Mouse (Mus musculus): ENCODE data around the gene Olig3. TPM values are rescaled to one million over a fixed set of nuclear protein-coding genes. Genes with fewer than 3 reads are reported as not detected.

Olig3 gene
- not detected in 2 replicates for polyA plus RNA-seq (2014; fragmentation: Nextera tagmentation; extraction: Ambion mirVana)

DNA sequence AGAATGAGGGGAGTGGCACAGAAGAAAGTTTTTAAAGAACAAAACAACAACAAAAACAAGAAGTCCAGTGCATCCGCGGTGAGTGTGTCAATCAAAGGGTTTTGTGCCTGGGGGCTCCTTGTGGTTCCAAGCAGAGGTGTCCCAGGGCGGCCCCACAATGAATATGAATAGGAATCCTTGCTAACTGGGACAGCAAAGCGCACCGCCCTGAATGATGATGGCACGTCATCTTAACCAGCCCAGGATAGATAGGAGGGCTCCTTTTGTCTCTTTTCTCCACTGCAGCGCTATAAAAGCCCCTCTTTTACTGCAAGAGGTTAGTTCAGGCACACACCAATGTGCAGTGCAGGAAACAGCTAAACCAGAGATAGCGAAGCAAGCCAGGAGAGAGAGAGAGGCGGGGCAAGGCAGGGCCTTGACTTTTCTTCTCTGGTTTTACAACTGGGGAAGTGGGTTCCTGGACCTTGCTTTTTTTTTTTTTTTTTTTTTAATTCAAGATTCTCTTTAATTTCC, at the start of gene Olig3:
Gene Olig3, plus strand, starts transcription at position 463 of the 513 bp plus-strand sequence.
- ATAC-seq (ENCODE audit: low FRiP score, low TSS enrichment), result no peak
- Histone ChIP-seq H3K4me1 (ENCODE audit: control insufficient read depth, insufficient read depth, low read length) (no peaks in the 10 kb centered on the region), H3K27me3 (ENCODE audit: control insufficient read depth, insufficient read depth, low read length) (peaks cover 95% of the 10 kb centered on the region), H3K9ac (ENCODE audit: low read depth, low read length) (no peak within 1 kb of the TSS), H3K4me2 (replicated peaks; ENCODE audit: low read depth, low read length) (peak within 1 kb of the TSS; percentile 13; the same call in 1 of the 2 replicates), H3K36me3 (ENCODE audit: control insufficient read depth, insufficient read depth, low read length) (no peaks in the 10 kb centered on the region), H3K27ac (ENCODE audit: low read depth, low read length) (no peak within 1 kb of the TSS), H3K9me3 (ENCODE audit: control insufficient read depth, low read length) (no peaks in the 10 kb centered on the region), H3K4me3 (ENCODE audit: low read length) (peak within 1 kb of the TSS; percentile 22)
- 1% methylated on average over 9 of the region's 9 CpGs for WGBS

DNA sequence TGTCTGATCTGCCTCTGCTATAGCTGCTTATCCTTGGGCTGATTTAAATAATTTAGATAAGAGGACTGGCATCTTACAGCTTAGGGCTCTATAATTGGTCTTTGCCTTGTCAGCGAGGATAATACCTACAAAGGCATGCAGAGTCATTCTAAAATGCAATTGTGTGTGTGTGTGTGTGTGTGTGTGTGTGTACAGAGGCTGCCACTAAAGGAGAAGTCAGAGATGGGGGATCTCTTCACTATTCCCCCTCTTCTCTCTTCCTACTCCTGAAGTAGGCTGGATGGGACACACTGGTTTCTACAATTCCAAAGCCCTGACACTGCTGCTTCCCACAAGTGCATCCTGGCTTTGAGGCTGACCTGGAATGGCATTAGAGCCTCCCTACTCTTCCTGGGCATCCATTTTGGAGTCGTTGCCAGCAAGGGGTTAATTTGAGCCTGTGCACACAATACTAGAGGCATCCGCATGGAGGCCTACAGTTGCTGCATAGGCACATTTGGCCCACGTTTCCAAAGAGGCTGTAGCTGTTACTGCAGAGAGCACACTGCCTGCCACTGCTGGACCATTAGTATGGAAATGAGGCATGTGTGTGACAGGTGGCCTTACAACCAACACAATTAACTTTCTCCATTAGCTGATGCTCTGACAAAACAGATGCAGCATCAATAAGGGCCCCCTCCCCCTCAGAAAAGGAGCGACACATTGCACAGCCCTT, 46.5 kb upstream of the Olig3 start:
- Histone ChIP-seq H3K4me1 (ENCODE audit: control insufficient read depth, insufficient read depth, low read length) (no peaks in the 10 kb centered on the region), H3K36me3 (ENCODE audit: control insufficient read depth, insufficient read depth, low read length) (no peaks in the 10 kb centered on the region), H3K9me3 (ENCODE audit: control insufficient read depth, low read length) (no peaks in the 10 kb centered on the region), H3K9ac (ENCODE audit: low read depth, low read length) (no peak overlapping the region), H3K27ac (ENCODE audit: low read depth, low read length) (no peak overlapping the region), H3K4me2 (replicated peaks; ENCODE audit: low read depth, low read length) (no peak overlapping the region), H3K4me3 (ENCODE audit: low read length) (no peak overlapping the region), H3K27me3 (ENCODE audit: control insufficient read depth, insufficient read depth, low read length) (no peaks in the 10 kb centered on the region)
- 38% methylated on average over 5 of the region's 5 CpGs for WGBS
- no peak for ATAC-seq (ENCODE audit: low FRiP score, low TSS enrichment)

DNA sequence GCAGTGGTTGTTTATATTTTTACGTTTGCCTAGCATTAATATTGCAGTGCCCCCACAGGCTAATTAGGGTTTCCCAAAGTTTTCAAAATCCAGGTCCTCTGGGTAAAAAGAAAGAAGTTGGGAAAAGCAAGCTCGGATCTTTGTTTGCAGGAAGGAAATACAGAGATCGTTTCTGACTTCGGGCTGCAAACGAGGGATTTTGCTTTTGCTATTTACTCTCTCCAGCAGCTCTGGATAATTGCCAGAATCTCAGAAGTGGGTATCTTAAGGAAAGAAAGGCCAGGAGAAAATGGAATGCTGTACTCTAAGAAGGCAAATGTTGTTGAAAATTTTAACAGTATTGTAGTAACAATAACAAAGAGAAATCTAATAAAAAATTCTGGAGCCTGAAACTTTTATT, 45.9 kb upstream of the Olig3 start:
- H3K9ac ChIP-seq (ENCODE audit: low read depth, low read length), result no peak overlapping the region
- no peaks in the 10 kb centered on the region for H3K4me1 ChIP-seq (ENCODE audit: control insufficient read depth, insufficient read depth, low read length)
- H3K4me3 ChIP-seq (ENCODE audit: low read length), result no peak overlapping the region
- H3K9me3 ChIP-seq (ENCODE audit: control insufficient read depth, low read length), result no peaks in the 10 kb centered on the region
- 57% methylated on average over 5 of the region's 5 CpGs for WGBS
- H3K27me3 ChIP-seq (ENCODE audit: control insufficient read depth, insufficient read depth, low read length), result no peaks in the 10 kb centered on the region
- ATAC-seq (ENCODE audit: low FRiP score, low TSS enrichment), result no peak
- H3K4me2 ChIP-seq (replicated peaks; ENCODE audit: low read depth, low read length), result no peak overlapping the region
- H3K27ac ChIP-seq (ENCODE audit: low read depth, low read length), result no peak overlapping the region
- no peaks in the 10 kb centered on the region for H3K36me3 ChIP-seq (ENCODE audit: control insufficient read depth, insufficient read depth, low read length)

- Histone ChIP-seq H3K4me2 (replicated peaks; ENCODE audit: low read depth, low read length) (no peak overlapping the region), H3K27ac (ENCODE audit: low read depth, low read length) (no peak overlapping the region), H3K9ac (ENCODE audit: low read depth, low read length) (no peak overlapping the region), H3K4me1 (ENCODE audit: control insufficient read depth, insufficient read depth, low read length) (no peaks in the 10 kb centered on the region), H3K9me3 (ENCODE audit: control insufficient read depth, low read length) (no peaks in the 10 kb centered on the region), H3K36me3 (ENCODE audit: control insufficient read depth, insufficient read depth, low read length) (no peaks in the 10 kb centered on the region), H3K27me3 (ENCODE audit: control insufficient read depth, insufficient read depth, low read length) (no peaks in the 10 kb centered on the region), H3K4me3 (ENCODE audit: low read length) (no peak overlapping the region)
- ATAC-seq (ENCODE audit: low FRiP score, low TSS enrichment), result no peak
- 82% methylated on average over 19 of the region's 19 CpGs for WGBS
Observed at GRCm38 (mm10) chr10:19317962-19318812, 38.1 kb upstream of the Olig3 start.

- Histone ChIP-seq H3K27ac (ENCODE audit: low read depth, low read length) (no peak overlapping the region), H3K36me3 (ENCODE audit: control insufficient read depth, insufficient read depth, low read length) (no peaks in the 10 kb centered on the region), H3K27me3 (ENCODE audit: control insufficient read depth, insufficient read depth, low read length) (no peaks in the 10 kb centered on the region), H3K9ac (ENCODE audit: low read depth, low read length) (no peak overlapping the region), H3K4me3 (ENCODE audit: low read length) (no peak overlapping the region), H3K4me1 (ENCODE audit: control insufficient read depth, insufficient read depth, low read length) (no peaks in the 10 kb centered on the region), H3K4me2 (replicated peaks; ENCODE audit: low read depth, low read length) (no peak overlapping the region), H3K9me3 (ENCODE audit: control insufficient read depth, low read length) (no peaks in the 10 kb centered on the region)
- 92% methylated on average over 2 of the region's 2 CpGs for WGBS
- ATAC-seq (ENCODE audit: low FRiP score, low TSS enrichment), result no peak
Observed at GRCm38 (mm10) chr10:19321781-19322180, 34.6 kb upstream of the Olig3 start.

DNA sequence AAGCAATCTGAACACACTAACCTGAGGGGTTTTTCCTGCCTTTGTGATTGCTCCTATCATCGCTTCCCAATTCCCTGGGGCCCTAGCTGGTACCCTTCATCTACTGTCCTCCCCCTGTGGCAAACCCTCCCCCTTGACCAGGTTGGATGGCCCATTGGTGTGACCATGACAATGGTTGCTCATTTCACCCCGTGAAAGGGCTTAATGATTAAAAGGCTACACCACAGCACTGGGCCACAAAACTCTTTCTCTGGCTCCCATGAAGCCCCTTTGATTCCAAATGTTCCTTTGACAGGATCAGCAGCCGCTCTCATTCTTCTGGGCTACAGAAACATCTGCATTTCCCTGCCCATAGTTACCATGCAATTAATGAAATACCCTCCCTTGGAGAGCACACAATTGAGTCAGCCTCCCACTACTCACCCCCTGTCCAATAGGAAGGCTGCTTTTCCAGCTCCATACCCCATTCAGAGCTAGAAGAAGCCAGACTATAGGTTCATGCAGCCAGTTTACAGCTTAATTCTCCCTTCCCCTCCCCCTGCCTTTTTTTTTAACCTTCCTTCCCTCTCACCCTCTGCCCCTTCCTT, 27.0 kb upstream of the Olig3 start:
- Histone ChIP-seq H3K4me2 (replicated peaks; ENCODE audit: low read depth, low read length) (no peak overlapping the region), H3K9ac (ENCODE audit: low read depth, low read length) (no peak overlapping the region), H3K36me3 (ENCODE audit: control insufficient read depth, insufficient read depth, low read length) (no peaks in the 10 kb centered on the region), H3K4me3 (ENCODE audit: low read length) (no peak overlapping the region), H3K27ac (ENCODE audit: low read depth, low read length) (no peak overlapping the region), H3K27me3 (ENCODE audit: control insufficient read depth, insufficient read depth, low read length) (no peaks in the 10 kb centered on the region), H3K9me3 (ENCODE audit: control insufficient read depth, low read length) (no peaks in the 10 kb centered on the region), H3K4me1 (ENCODE audit: control insufficient read depth, insufficient read depth, low read length) (no peaks in the 10 kb centered on the region)
- 27% methylated on average over 3 of the region's 3 CpGs for WGBS
- no peak for ATAC-seq (ENCODE audit: low FRiP score, low TSS enrichment)

DNA sequence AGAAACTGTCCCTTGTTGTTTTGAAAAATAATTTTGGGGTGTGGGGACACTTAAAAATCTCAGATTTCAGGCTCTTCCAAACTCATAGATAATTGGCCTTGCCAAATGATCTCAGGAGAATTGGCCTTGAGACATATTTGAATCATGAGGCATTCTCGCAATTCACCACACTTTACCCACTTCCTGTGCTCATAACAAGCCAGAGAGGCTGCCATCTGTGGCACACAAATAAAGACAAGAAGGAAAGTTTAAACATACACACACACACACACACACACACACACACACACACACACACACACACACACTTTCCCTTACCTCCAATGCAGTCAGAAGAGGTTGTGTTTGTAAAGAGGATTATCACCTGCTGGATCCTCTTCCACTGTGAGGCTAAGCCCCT, 22.9 kb upstream of the Olig3 start:
- Histone ChIP-seq H3K4me2 (replicated peaks; ENCODE audit: low read depth, low read length) (no peak overlapping the region), H3K9me3 (ENCODE audit: control insufficient read depth, low read length) (no peaks in the 10 kb centered on the region), H3K4me1 (ENCODE audit: control insufficient read depth, insufficient read depth, low read length) (no peaks in the 10 kb centered on the region), H3K9ac (ENCODE audit: low read depth, low read length) (no peak overlapping the region), H3K36me3 (ENCODE audit: control insufficient read depth, insufficient read depth, low read length) (no peaks in the 10 kb centered on the region), H3K4me3 (ENCODE audit: low read length) (no peak overlapping the region), H3K27ac (ENCODE audit: low read depth, low read length) (no peak overlapping the region), H3K27me3 (ENCODE audit: control insufficient read depth, insufficient read depth, low read length) (no peaks in the 10 kb centered on the region)
- ATAC-seq (ENCODE audit: low FRiP score, low TSS enrichment), result no peak
- WGBS, result 77% methylated on average over 1 of the region's 1 CpGs

DNA sequence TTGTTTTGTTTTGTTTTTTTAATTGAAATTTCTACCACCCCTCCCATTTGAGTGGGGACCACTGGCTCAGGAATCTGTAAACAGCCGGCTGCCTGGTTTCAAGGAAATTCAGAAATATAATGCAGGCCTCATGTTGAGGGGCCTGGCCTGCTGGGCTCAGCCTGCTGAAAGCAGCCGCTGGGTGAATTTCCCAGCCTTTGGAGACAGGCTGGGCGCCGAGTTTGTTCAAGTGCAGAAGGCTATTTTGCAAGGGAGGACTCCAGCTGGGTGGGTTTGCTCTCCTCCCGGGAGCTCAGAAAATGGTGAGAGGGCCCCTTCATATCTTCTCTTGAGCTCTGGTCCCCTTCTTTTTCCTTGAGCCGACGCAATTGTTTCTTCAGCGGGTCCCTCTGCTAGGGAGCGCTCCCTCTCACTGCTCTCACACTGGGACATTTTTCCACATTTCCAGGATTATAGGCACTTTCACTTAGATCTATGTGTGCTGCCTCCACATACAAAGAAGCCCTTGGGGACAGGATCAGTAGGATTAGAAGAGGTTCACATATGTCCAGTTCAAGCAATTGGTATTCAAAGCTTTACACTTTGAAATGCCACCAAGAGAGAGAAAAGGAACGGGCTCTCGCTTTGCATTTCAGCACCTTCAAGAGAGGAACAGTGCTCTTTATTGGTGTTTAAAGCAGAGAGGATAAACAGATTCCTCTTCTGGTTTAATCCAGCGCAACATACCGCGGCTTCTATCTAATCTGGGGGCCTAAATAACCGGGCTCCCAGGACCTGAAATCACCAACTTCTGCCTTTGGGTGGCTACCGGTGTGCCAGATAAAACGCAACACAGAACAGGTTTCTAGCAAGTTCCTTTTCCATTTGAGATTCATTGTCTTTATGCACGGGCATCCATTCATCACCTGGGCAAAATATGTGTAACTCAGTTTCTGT, 17.4 kb upstream of the Olig3 start:
- H3K27ac ChIP-seq (ENCODE audit: low read depth, low read length), result no peak overlapping the region
- H3K9ac ChIP-seq (ENCODE audit: low read depth, low read length), result no peak overlapping the region
- ATAC-seq (ENCODE audit: low FRiP score, low TSS enrichment), result no peak
- H3K4me2 ChIP-seq (replicated peaks; ENCODE audit: low read depth, low read length), result no peak overlapping the region
- no peak overlapping the region for H3K4me3 ChIP-seq (ENCODE audit: low read length)
- no peaks in the 10 kb centered on the region for H3K36me3 ChIP-seq (ENCODE audit: control insufficient read depth, insufficient read depth, low read length)
- 9% methylated on average over 18 of the region's 18 CpGs for WGBS
- peaks cover 13% of the 10 kb centered on the region for H3K27me3 ChIP-seq (ENCODE audit: control insufficient read depth, insufficient read depth, low read length)
- no peaks in the 10 kb centered on the region for H3K4me1 ChIP-seq (ENCODE audit: control insufficient read depth, insufficient read depth, low read length)
- H3K9me3 ChIP-seq (ENCODE audit: control insufficient read depth, low read length), result no peaks in the 10 kb centered on the region

All from kidney, embryonic 14.5 days (tissue).